Mouse (Mus musculus): Measurements from ENCODE around the gene Rab7b.

- TF ChIP-seq POLR2A (IDR thresholded peaks at IDR 0.05; ENCODE audit: insufficient read length, low read depth) (no peak), MAX (IDR thresholded peaks at IDR 0.05; ENCODE audit: low read depth) (no peak), MYOD1 (IDR thresholded peaks at IDR 0.05; ENCODE audit: control insufficient read depth in 1 of 3, insufficient read length in 2 of 3, low read depth in 2 of 3) (no peak), TCF12 (IDR thresholded peaks at IDR 0.05; ENCODE audit: insufficient read depth, poor library complexity, severe bottlenecking) (no peak), E2F4 (IDR thresholded peaks at IDR 0.05; ENCODE audit: insufficient read depth) (no peak), CEBPB (IDR thresholded peaks at IDR 0.05; ENCODE audit: insufficient read depth, poor library complexity, severe bottlenecking) (no peak), USF1 (IDR thresholded peaks at IDR 0.05; ENCODE audit: low read depth) (no peak)
Observed at GRCm38 (mm10) chr1:131760428-131760820, 71.9 kb downstream of the Rab7b start.

Measured in myocyte (in vitro differentiated cells).